ENCODE assay signal across 11 mouse cellular contexts in the genomic region with DNA sequence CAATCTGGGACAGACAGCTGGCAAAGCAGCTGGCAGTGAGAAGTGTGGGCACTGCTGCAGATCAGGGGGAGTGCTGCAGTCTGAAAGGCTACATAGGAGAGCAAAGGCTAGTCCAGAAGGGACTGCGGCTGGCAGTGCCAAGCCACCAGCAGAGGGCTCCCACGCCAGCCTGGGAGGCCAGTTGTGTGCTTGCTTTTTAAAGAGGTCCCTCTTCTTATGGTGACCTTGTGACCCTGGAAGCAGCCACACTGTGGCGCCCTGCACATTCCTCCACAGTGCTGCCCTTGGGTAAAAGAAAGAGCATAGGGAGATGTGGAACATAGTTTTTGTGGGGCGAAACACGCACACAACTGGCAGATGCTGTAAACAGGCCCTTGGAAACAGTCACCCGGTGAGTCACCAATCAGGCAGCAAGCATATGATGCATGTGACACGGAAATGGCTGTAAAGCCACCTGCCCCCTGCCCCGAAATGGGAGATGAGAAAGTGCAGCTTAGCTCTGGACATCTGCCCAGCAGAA. TPM values are rescaled to one million over a fixed set of nuclear protein-coding genes. Genes with fewer than 3 reads are reported as not detected.
A peak's percentile ranks its signal among the peaks of the same experiment; 100 is the strongest.
DNase-seq lines count a peak whose midpoint lies in the region; ATAC-seq and TF ChIP-seq lines count a peak whose summit lies in the region.
"Had no signal": no experiment of that assay in that cellular context is flagged by ENCODE, and none has a peak within 500 bp of the region (broad histone marks: within the 10 kb centered on the region; RNA-seq: fewer than 3 reads in every experiment).

No protein-coding gene starts in this region.

- peaks cover 29% of the 10 kb centered on the region for H3K36me3 ChIP-seq in forebrain, postnatal 0 days (ENCODE audit: insufficient read depth)
- peaks cover 3% of the 10 kb centered on the region; the same call in 1 of the 2 replicates for H3K36me3 ChIP-seq in forebrain, embryonic 11.5 days (ENCODE audit: control insufficient read depth, insufficient read depth, low read length)
- H3K36me3 ChIP-seq in liver, embryonic 14.5 days (replicated peaks; ENCODE audit: control insufficient read depth, insufficient read depth, low read depth), result peaks cover 44% of the 10 kb centered on the region
- peaks cover 26% of the 10 kb centered on the region for H3K36me3 ChIP-seq in liver, embryonic 11.5 days (ENCODE audit: control insufficient read depth, insufficient read depth, low read length)
- H3K36me3 ChIP-seq in MEL (ENCODE audit: control insufficient read depth in 1 of 2, insufficient read depth in 2 of 2, low read length in 2 of 2), result peaks cover 0 to 5% of the 10 kb centered on the region in 2 experiments; a peak in 1 of 4 replicates

- peak; percentile 49 for TF ChIP-seq CTCF in forebrain, postnatal 0 days (IDR thresholded peaks at IDR 0.05; ENCODE audit: low read depth)
- peak; percentile 71 for TF ChIP-seq CTCF in liver, embryonic 14.5 days (IDR thresholded peaks at IDR 0.05; ENCODE audit: low read depth)
- TF ChIP-seq CTCF in MEL (IDR thresholded peaks at IDR 0.05 in 2 of 3, conservative IDR thresholded peaks at IDR 0.05 in 1 of 3; ENCODE audit: control insufficient read depth in 1 of 3, insufficient read depth in 1 of 3, low read depth in 2 of 3, low read length in 3 of 3, poor library complexity in 1 of 3, severe bottlenecking in 1 of 3), result peak; percentile 13 to 47 (median 39); a peak in 5 of 6 replicates

- no peaks in the 10 kb centered on the region for H3K9me3 ChIP-seq in forebrain, postnatal 0 days (ENCODE audit: low read length)
- H3K9me3 ChIP-seq in forebrain, embryonic 11.5 days (ENCODE audit: control insufficient read depth, low read length), result no peaks in the 10 kb centered on the region
- no peaks in the 10 kb centered on the region for H3K9me3 ChIP-seq in liver, embryonic 14.5 days (ENCODE audit: control insufficient read depth, low read length)
- H3K9me3 ChIP-seq in liver, embryonic 11.5 days (ENCODE audit: control insufficient read depth, low read length), result no peaks in the 10 kb centered on the region
- no peaks in the 10 kb centered on the region for H3K9me3 ChIP-seq in MEL (replicated peaks; ENCODE audit: insufficient read depth, low read length)
- H3K9me3 ChIP-seq: kidney, embryonic 15.5 days; limb, embryonic 10.5 days; midbrain, embryonic 12.5 days had no signal

- ATAC-seq in forebrain, postnatal 0 days, result no peak
- ATAC-seq in forebrain, embryonic 11.5 days (replicated peaks; ENCODE audit: low FRiP score), result no peak
- ATAC-seq in liver, embryonic 14.5 days (ENCODE audit: insufficient read depth), result no peak
- no peak for ATAC-seq in liver, embryonic 11.5 days (replicated peaks; ENCODE audit: low FRiP score)

- TF ChIP-seq POLR2A in MEL (IDR thresholded peaks at IDR 0.05; ENCODE audit: control insufficient read depth in 1 of 2, insufficient read depth in 1 of 2, low read depth in 1 of 2, low read length in 2 of 2, poor library complexity in 1 of 2), result no peak

- H3K4me1 ChIP-seq in forebrain, postnatal 0 days (ENCODE audit: insufficient read depth), result no peaks in the 10 kb centered on the region
- no peaks in the 10 kb centered on the region for H3K4me1 ChIP-seq in forebrain, embryonic 11.5 days (replicated peaks; ENCODE audit: control insufficient read depth, insufficient read depth, low read length)
- H3K4me1 ChIP-seq in liver, embryonic 14.5 days (replicated peaks; ENCODE audit: control insufficient read depth in 2 of 2, insufficient read depth in 2 of 2, low read length in 1 of 2), result no peaks in the 10 kb centered on the region
- no peaks in the 10 kb centered on the region for H3K4me1 ChIP-seq in liver, embryonic 11.5 days (replicated peaks; ENCODE audit: control insufficient read depth, insufficient read depth, low read length)
- H3K4me1 ChIP-seq in MEL (ENCODE audit: control insufficient read depth in 1 of 2, insufficient read depth in 2 of 2, low read length in 2 of 2), result no peaks in the 10 kb centered on the region
- H3K4me1 ChIP-seq: kidney, embryonic 15.5 days; midbrain, embryonic 12.5 days had no signal

- peak; percentile 23 for TF ChIP-seq RAD21 in MEL (IDR thresholded peaks at IDR 0.05; ENCODE audit: low read depth, low read length)

- no peak overlapping the region for H3K27ac ChIP-seq in forebrain, postnatal 0 days (ENCODE audit: low read depth, low read length)
- no peak overlapping the region for H3K27ac ChIP-seq in forebrain, embryonic 11.5 days (ENCODE audit: low read depth, low read length)
- no peak overlapping the region for H3K27ac ChIP-seq in liver, embryonic 14.5 days
- H3K27ac ChIP-seq in liver, embryonic 11.5 days (ENCODE audit: low read depth, low read length), result no peak overlapping the region
- H3K27ac ChIP-seq in MEL (ENCODE audit: control insufficient read depth, low read depth, low read length), result no peak overlapping the region
- H3K27ac ChIP-seq: kidney, embryonic 15.5 days; limb, embryonic 10.5 days; midbrain, embryonic 12.5 days had no signal

- no peak overlapping the region for H3K9ac ChIP-seq in forebrain, postnatal 0 days
- H3K9ac ChIP-seq in forebrain, embryonic 11.5 days (ENCODE audit: low read length), result no peak overlapping the region
- no peak overlapping the region for H3K9ac ChIP-seq in liver, embryonic 14.5 days (replicated peaks)
- no peak overlapping the region for H3K9ac ChIP-seq in liver, embryonic 11.5 days (ENCODE audit: low read depth, low read length)
- H3K9ac ChIP-seq in MEL (ENCODE audit: control insufficient read depth, low read depth, low read length, poor library complexity, severe bottlenecking), result no peak overlapping the region
- H3K9ac ChIP-seq: kidney, embryonic 15.5 days; midbrain, embryonic 12.5 days had no signal

- WGBS in forebrain, postnatal 0 days, result 71% methylated on average over 8 of the region's 8 CpGs
- whole genome bisulfite sequencing in forebrain, embryonic 11.5 days, result 60% methylated on average over 8 of the region's 8 CpGs
- 84% methylated on average over 8 of the region's 8 CpGs for WGBS in liver, embryonic 14.5 days (ENCODE audit: insufficient replicate concordance)
- WGBS in liver, embryonic 11.5 days, result 76% methylated on average over 8 of the region's 8 CpGs

- H3K79me2 ChIP-seq in MEL (ENCODE audit: control insufficient read depth, insufficient read depth, low read length, poor library complexity), result no peaks in the 10 kb centered on the region

- DNase-seq in forebrain, postnatal 0 days, result no peak
- DNase-seq in forebrain, embryonic 11.5 days (ENCODE audit: low spot score), result no peak
- no peak for DNase-seq in liver, embryonic 14.5 days (ENCODE audit: low read depth in 3 of 3, low spot score in 3 of 3)
- no peak for DNase-seq in liver, embryonic 11.5 days (ENCODE audit: low spot score)
- no peak for DNase-seq in MEL (ENCODE audit: low read depth, low spot score)
- DNase-seq in mesoderm, embryonic 11.5 days (ENCODE audit: low read depth, low spot score), result peak; percentile 12
- DNase-seq in urinary bladder, postnatal 10 days (ENCODE audit: low spot score), result no peak
- DNase-seq in ovary, adult 18-20 months (ENCODE audit: low spot score), result no peak

- no peak overlapping the region for H3K4me3 ChIP-seq in forebrain, postnatal 0 days (ENCODE audit: low read depth, low read length)
- no peak overlapping the region for H3K4me3 ChIP-seq in forebrain, embryonic 11.5 days (ENCODE audit: low read depth, low read length)
- no peak overlapping the region for H3K4me3 ChIP-seq in liver, embryonic 14.5 days (ENCODE audit: insufficient read depth in 1 of 2, low read depth in 2 of 2, low read length in 2 of 2)
- H3K4me3 ChIP-seq in liver, embryonic 11.5 days (ENCODE audit: low read depth, low read length), result no peak overlapping the region
- no peak overlapping the region for H3K4me3 ChIP-seq in MEL (ENCODE audit: control insufficient read depth in 1 of 2, insufficient read depth in 1 of 2, low read depth in 2 of 2, low read length in 2 of 2)
- H3K4me3 ChIP-seq: kidney, embryonic 15.5 days; limb, embryonic 10.5 days; midbrain, embryonic 12.5 days had no signal

- no peaks in the 10 kb centered on the region for H3K27me3 ChIP-seq in forebrain, postnatal 0 days (ENCODE audit: insufficient read depth, low read length)
- no peaks in the 10 kb centered on the region for H3K27me3 ChIP-seq in forebrain, embryonic 11.5 days (ENCODE audit: control insufficient read depth, insufficient read depth, low read length)
- no peaks in the 10 kb centered on the region for H3K27me3 ChIP-seq in liver, embryonic 14.5 days (ENCODE audit: control insufficient read depth, insufficient read depth, low read length)
- no peaks in the 10 kb centered on the region for H3K27me3 ChIP-seq in liver, embryonic 11.5 days (replicated peaks; ENCODE audit: control insufficient read depth, insufficient read depth, low read length)
- no peaks in the 10 kb centered on the region for H3K27me3 ChIP-seq in MEL (ENCODE audit: control insufficient read depth in 1 of 2, insufficient read depth in 2 of 2, low read length in 2 of 2)
- H3K27me3 ChIP-seq: kidney, embryonic 15.5 days; midbrain, embryonic 12.5 days had no signal

- H3K4me2 ChIP-seq in forebrain, postnatal 0 days (ENCODE audit: low read depth), result no peak overlapping the region
- no peak overlapping the region for H3K4me2 ChIP-seq in forebrain, embryonic 11.5 days (ENCODE audit: low read depth, low read length, severe bottlenecking)
- H3K4me2 ChIP-seq in liver, embryonic 14.5 days (ENCODE audit: low read depth), result no peak overlapping the region
- no peak overlapping the region for H3K4me2 ChIP-seq in liver, embryonic 11.5 days
- H3K4me2 ChIP-seq: kidney, embryonic 15.5 days; midbrain, embryonic 12.5 days had no signal

- TF ChIP-seq EP300 in liver, embryonic 14.5 days (IDR thresholded peaks at IDR 0.05; ENCODE audit: low read depth), result no peak
- no peak for TF ChIP-seq EP300 in MEL (IDR thresholded peaks at IDR 0.05; ENCODE audit: low read depth in 1 of 2, low read length in 2 of 2)

TF ChIP-seq in MEL, 35 proteins besides CTCF, POLR2A, EP300 and RAD21 (continues in another document):
- TF ChIP-seq GATA1 (IDR thresholded peaks at IDR 0.05; ENCODE audit: low read depth, low read length), result no peak
- TF ChIP-seq CHD2 (IDR thresholded peaks at IDR 0.05; ENCODE audit: low read length), result no peak
- peak; percentile 47 for TF ChIP-seq SMC3 (IDR thresholded peaks at IDR 0.05; ENCODE audit: low read depth, low read length)
- no peak for TF ChIP-seq RCOR1 (IDR thresholded peaks at IDR 0.05; ENCODE audit: low read depth, low read length)
- TF ChIP-seq MXI1 (IDR thresholded peaks at IDR 0.05; ENCODE audit: low read depth, low read length), result no peak

RNA-seq across cellular contexts. Expression of a gene that starts 41.6 kb away (rescaled TPM):
- 10.9 and 15.9 TPM in 2 replicates for total RNA-seq in forebrain, postnatal 0 days (2014; rRNA removed)
- polyA plus RNA-seq in forebrain, postnatal 0 days (2015; fragmentation: Nextera tagmentation; extraction: Ambion mirVana), result 4.1 and 4.9 TPM in 2 replicates
- 21.5 and 22.2 TPM in 2 replicates for polyA plus RNA-seq in forebrain, embryonic 11.5 days (2014; fragmentation: Nextera tagmentation; extraction: Ambion mirVana)
- 0.64 and 0.91 TPM in 2 replicates for polyA plus RNA-seq in liver, embryonic 14.5 days (2012; rRNA removed)
- 0.40 and 0.47 TPM in 2 replicates for polyA plus RNA-seq in liver, embryonic 14.5 days (2014; fragmentation: Nextera tagmentation; extraction: Ambion mirVana)
- 3.2 and 3.6 TPM in 2 replicates for polyA plus RNA-seq in liver, embryonic 11.5 days (2014; fragmentation: Nextera tagmentation; extraction: Ambion mirVana)
- not detected in 2 replicates for total RNA-seq in MEL (2012; rRNA removed)
- polyA plus RNA-seq in MEL (2012; ENCODE audit: insufficient read depth in 1 of 2, insufficient read length in 2 of 2, low read depth in 1 of 2, low replicate concordance in 2 of 2, missing spikeins in 1 of 2), result under 1 TPM in 1 of 2 experiments, not detected in 1; 0.03 TPM
